Mouse (Mus musculus) heart, postnatal 10 days (tissue): Measurements from ENCODE around the gene Gm42669. TPM values are rescaled to one million over a fixed set of nuclear protein-coding genes. Genes with fewer than 3 reads are reported as not detected.

ENCODE experiments used
- DNase-seq, 2 experiments: peaks; one replicate each; pipeline ENCODE4 v3.0.0; 2021
- intact Hi-C: fragments of 180-260 bp; cut with DNase I; formaldehyde crosslinking; loops from one replicate; pipeline ENCODE4 v1.15.1; 2025
- total RNA-seq, 2 experiments: library from RNA; stranded (reverse); gene quantifications; 2 replicates each; pipeline ENCODE4 v1.2.3; 2021

The Gm42669 gene
- total RNA-seq, 2 experiments from 2014 or later = not detected

GRCm38 (mm10) chr5:107516087-107516486, 8.7 kb downstream of the Gm42669 start:
- intact Hi-C loops = no loop called here

DNA sequence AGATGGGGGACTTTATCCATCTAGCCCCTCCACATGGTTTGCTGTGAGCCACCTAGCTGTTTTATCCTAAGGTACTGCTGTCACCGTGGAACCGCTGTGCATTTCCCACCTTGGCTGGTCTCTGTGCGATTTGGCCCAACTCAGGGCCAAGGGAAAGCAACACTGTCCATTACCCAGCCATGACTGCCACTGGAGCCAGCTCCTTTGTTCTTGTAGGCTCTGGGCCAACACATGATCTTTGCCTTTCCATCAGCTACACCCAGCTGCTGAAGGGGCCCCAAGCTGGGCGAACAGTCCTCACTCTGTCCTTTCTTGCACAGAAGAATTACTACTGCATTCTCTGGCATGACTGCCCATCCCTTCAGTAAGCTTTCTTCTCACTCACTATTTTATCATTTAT, 11.2 kb downstream of the Gm42669 start:
- DNase-seq = no peak
- intact Hi-C loops = no loop called here

More at GRCm38 (mm10) chr5:107516087-107516486, 8.7 kb downstream of the Gm42669 start:
- no peak for DNase-seq

DNA sequence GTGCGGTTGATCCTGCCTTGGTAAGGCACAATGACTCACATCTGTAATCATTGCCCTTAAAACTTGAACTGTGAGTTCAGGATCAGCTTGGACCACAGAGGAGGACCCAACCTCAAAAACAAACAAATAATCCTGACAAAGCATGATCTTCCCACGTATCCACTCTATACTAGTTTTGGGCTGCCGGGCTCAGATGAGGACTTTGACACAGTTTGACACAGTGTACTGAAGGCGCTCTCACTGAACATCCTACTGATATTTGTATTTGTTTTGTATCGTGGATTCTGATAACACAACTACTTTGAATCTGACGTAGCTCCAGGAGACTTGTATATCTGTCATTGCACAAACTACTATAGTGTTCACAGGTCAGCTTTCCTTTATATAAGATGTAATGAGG, 14.0 kb downstream of the Gm42669 start:
- no peak for DNase-seq
- intact Hi-C loops = no loop called here

DNA sequence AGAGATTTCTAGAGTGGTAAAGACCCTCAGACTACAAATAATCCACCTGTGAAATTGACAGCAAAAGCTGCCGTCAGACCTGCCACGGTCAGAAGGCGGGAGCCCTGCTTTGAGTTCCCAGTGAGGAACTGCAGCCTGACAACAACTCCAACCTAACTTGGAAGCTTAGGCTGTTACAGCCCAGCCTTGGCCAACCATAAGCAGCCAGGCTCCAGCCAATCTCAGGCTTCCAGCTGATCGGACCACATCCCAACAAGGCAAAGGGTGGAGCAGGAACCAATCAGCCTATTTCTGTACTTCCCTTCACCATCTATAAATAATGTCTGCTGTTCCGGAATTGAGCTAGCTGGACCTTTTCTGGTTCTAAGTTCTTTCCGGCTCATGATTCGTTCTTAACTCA, 14.5 kb downstream of the Gm42669 start:
- peak; percentile 52 to 58 for DNase-seq
- intact Hi-C loops = no loop called here

DNA sequence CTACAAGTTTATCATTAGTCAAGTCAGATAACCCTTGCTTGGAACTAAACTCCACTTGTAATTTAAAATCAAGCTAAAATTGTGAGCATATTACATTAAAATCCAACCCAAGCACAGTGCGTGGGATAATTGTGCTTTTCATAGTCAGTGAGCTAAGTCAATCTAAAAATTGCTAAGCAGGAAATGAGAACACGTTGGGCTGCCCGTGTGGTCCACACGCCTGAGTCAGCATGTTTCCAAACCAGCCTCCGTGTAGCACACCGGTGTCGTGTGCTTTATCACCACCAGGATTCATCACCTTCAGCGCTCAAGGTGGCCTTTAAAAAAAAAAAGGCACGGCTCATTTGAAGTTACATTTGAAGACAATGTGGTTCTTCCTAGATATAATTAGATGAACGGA, 16.9 kb downstream of the Gm42669 start:
- intact Hi-C loops = no loop called here
- no peak for DNase-seq

DNA sequence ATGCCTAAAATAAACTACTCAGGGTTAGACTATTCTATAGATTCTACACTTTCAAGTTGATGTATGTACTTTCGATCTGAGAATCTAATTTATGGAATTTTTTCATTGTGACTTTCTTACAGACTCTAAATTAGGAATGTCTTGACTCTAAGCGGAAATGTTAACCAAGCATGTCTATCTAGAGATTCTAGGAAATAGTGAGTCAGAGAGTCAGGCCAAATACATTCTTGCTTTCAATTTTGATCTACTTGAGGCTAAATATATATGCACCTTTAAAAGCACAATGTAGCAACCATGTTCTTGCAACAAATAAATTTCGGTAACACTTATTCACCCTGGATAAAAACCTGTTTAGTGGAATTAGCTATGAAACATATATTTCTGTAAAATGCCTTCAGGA, 21.4 kb downstream of the Gm42669 start:
- intact Hi-C loops = no loop called here
- no peak for DNase-seq

- intact Hi-C loops = no loop called here
- DNase-seq = no peak
Observed at GRCm38 (mm10) chr5:107533590-107533989, 26.2 kb downstream of the Gm42669 start.

GRCm38 (mm10) chr5:107534581-107534980, 27.2 kb downstream of the Gm42669 start, which contains the start of gene 1700028K03Rik:
Gene 1700028K03Rik (plus strand): TSS chr5:107534709.
- intact Hi-C loops = no loop called here
- no peak for DNase-seq

DNA sequence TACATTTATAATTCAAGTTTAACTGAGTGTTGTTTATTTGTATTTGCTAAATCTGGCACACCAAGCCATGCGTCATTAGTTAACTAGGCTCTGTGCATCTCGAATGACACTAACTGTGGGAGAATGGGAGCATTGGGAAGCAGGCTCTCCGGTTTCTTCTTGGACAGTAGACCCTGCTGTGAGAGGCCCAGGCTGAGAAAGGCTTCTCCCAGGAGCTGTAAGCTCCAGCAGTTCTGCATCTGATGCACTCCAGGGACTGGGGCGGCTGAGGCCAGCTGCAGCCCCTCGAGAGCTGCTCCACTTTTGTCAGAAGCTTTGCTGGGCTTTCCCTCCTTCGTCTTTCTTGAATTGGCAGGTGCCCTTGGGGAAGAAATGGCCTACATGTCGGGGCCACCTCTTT, 34.3 kb downstream of the Gm42669 start:
- intact Hi-C loops = no loop called here
- peak; percentile 31 to 34 for DNase-seq

- no peak for DNase-seq
- intact Hi-C loops = no loop called here
Observed at GRCm38 (mm10) chr5:107545927-107546326, 38.5 kb downstream of the Gm42669 start.

- intact Hi-C loops = no loop called here
- DNase-seq = no peak
Observed at GRCm38 (mm10) chr5:107547955-107548354, 40.5 kb downstream of the Gm42669 start.

GRCm38 (mm10) chr5:107548444-107548843, 41.0 kb downstream of the Gm42669 start:
- DNase-seq = no peak
- intact Hi-C loops = no loop called here

DNA sequence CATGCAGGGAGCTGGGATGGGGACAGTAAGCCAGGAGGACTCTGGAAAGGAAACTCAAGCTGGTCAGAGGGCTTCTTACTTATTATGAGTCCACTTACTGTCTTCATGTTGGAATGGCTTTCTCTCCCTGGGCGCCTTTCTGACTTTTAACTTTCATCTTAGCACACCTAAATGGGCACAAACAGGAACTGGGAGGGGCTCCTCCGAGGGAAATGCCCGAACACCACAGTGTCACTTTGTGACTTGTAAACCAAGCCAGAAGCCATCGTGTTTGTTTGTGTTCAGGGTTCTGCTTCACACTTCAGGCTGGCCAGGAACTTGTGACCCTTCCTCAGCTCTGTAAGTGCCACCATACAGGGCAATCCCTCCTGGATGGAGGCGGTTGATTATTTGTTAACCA, 46.9 kb downstream of the Gm42669 start:
- intact Hi-C loops = no loop called here
- DNase-seq = no peak

DNA sequence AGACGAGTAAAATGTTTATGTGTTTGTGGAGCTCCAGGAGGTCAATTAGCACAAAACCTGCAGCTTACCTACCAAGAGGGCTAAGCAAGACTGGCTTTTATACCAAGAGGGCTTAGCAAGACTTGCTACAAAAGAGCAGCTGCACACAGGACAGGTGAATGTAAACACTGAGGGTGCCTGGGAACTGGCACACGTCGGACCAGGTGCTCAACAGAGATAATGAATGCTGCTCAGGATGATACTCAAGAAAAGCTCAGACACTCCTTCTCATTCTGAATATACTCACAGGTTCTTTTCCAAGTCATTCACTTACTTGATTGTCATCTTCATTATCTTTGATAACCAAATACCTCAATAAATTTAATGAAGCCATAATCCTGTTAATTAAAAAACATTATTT, 49.5 kb downstream of the Gm42669 start:
- no peak for DNase-seq
- intact Hi-C loops = no loop called here

DNA sequence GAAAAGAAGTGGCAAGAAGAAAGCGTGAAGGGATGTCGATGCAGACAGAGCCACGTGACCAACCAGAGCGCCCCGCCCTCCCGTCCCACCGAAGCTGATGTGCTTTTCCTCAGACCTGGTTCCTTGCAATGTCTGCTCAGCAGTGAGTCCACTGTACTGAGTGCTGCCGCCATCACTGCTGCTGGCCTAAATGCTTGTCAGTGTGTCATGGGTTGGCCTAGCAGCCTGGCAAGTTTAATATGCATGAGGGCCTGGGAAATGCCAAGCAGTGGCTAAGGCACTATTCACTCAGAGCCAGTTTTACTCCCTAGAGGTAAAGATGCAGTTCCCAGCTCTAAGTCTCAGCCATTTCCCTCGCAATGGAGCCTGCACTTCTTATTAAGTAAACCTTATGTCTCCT, 61.7 kb downstream of the Gm42669 start:
- intact Hi-C loops = no loop called here

GRCm38 (mm10) chr5:107597301-107598077, 90.1 kb downstream of the Gm42669 start, which contains the start of the genes Rpap2 and Glmn:
Gene Rpap2 (plus strand): TSS chr5:107597373.
Gene Glmn (minus strand): TSS chr5:107597888.
- intact Hi-C loops = loop anchor here (5.0 kb wide), 1 partner anchor 160 kb away; the partner anchor contains the start of gene Btbd8
- peak; percentile 88 to 89 for DNase-seq

More for the DNA sequence above, 61.7 kb downstream of the Gm42669 start:
- no peak for DNase-seq

DNA sequence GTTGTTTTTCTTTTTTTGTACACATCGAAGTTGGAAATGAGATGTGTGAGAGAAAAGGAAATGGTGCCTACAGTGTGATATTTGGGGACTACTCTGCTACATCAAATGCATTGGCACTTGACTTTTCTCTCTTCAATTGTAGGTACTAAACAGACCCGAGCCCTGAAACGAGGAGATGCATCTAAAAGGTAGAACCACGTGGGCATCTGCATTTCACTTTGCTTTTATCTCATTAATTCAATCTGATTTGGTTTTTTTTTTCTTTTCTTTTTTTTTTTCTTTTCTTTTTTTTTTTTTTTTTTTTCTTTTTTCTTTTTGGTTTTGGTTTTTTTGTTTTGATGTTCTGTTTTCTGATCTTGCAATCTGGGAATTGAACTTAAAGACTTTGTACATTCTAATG, 91.0 kb downstream of the Gm42669 start:
- intact Hi-C loops = loop anchor here (5.0 kb wide), 1 partner anchor 161 kb away; the partner anchor contains the start of gene Btbd8

GRCm38 (mm10) chr5:107611224-107611623, 103.8 kb downstream of the Gm42669 start:
- intact Hi-C loops = loop anchor here (2.0 to 5.0 kb wide), 2 partner anchors 186 to 280 kb away; no protein-coding TSS in a partner anchor
- DNase-seq = peak; percentile 69 to 74

More for the DNA sequence above, 91.0 kb downstream of the Gm42669 start:
- DNase-seq = no peak

- no peak for DNase-seq
- intact Hi-C loops = no loop called here
Observed at GRCm38 (mm10) chr5:107617986-107618385, 110.6 kb downstream of the Gm42669 start.

DNA sequence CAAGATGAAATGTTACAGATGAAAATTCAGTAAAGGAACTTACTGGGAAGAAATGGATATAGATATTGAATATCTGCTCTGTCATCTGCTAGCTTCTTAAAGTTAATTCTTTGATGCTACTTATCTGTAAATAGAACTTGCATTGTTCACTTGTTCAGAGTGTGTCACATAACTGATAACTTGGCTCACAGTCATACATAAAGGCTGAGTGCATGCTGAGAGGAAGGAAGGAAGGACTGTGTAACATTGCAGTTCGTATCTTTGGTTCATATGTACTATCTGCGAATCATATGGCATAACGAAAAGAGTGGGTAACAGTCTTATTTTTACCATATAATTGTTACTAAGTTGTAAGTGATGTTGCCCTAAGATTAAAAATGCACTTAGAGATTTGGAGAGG, 113.9 kb downstream of the Gm42669 start:
- intact Hi-C loops = no loop called here
- no peak for DNase-seq
